Mouse (Mus musculus) left cerebral cortex, adult 9 months (tissue): ENCODE results near the gene Dapl1.
A peak's percentile ranks its signal among the peaks of the same experiment; 100 is the strongest.

Experiments
- DNase-seq, 2 experiments: peaks; one replicate each; pipeline ENCODE4 v3.0.0; 2022; ENCODE audit warnings: low spot score in 2 of 2

Dapl1 gene

GRCm38 (mm10) chr2:59471051-59471948 is 13.2 kb upstream of the Dapl1 start:
- no peak for DNase-seq

GRCm38 (mm10) chr2:59474336-59474735 is 10.1 kb upstream of the Dapl1 start:
- DNase-seq: no peak

GRCm38 (mm10) chr2:59485080-59485479 is 627 bp downstream of the Dapl1 start:
- DNase-seq: no peak

DNA sequence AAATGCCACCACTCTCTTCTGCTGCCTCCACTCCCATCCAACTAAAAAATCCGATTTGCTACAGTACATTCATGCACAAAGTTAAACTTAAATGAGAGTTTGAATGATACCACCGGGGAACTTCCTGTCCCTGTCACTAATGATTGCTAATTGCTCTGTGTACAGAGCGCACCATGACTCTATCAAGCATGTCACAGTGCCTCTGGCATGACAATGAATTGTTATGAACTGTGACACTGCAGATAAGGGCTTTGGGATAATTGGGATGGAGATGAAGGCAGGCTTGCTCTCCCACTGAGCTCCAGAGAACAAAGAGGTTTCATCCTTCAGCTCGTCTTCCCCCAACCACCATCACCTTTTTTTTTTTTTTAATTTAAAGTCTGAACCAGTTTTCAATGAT is 1.2 kb downstream of the Dapl1 start:
- DNase-seq: no peak

DNA sequence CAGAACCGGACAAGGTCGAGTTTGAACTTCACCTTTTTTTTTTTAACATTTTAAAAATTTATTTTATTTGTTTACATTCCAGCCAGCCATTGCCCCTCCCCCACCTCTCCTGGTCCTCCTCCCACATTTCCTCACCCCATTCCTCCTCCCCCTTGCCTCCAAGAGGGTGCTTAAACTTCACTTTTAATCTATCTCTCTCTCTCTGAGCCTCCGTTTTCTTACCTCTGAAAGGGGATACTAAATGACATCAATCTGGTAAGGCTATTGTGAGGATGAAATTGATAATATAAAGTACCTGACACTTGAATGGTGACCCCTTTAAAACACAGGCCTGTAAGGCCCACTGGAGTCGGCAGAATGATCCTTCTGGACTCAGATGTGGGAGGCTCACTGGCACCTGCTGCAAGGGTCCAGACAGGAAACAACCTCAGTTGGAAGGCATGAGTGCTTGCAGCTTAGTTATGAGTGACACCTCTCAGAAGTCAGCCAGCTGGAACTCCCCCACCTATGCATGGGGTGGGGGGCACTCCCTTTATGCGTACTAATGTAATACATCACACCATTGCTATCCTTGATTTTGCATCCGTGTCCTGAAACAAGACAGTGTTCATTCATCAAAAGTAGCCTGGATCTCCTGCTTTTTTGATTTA is 1.9 kb downstream of the Dapl1 start:
- DNase-seq: no peak

DNA sequence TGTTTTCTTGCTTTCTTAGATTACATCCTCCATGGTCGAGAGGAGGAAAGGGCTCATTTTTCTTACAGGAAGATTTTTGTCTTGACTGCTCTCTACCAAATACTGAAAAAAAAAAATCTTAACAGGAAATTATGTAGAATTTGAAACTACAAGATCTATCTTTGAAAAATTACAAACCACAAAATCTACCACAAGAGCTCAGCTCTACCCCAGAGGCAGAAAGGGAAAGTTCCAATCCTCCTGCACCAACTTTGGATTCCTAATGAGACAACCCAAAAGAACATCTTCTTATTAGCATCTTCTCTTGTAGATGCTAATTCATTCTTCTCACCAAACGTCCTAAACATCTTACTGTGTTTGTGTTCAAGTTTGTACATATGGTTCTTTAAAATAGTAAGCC is 3.8 kb downstream of the Dapl1 start:
- no peak for DNase-seq

DNA sequence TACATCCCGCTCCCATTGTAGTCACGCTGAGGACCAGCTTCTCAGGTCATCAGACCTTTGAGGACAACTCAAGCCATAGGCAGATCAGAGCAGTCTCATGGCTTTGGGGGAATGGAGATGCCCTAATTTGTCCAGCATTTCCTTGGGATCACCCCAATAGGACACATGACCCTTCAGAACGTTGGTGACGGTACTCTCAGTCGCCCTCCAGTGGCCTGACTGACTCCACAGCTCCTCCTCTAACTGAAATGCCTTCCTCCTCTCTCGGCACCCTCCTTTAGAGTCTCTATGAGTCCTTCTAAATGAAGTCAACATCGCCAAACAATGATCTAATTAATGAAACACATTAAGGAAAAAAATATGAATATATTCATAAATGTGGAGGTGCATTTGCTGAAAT is 5.9 kb downstream of the Dapl1 start:
- no peak for DNase-seq

DNA sequence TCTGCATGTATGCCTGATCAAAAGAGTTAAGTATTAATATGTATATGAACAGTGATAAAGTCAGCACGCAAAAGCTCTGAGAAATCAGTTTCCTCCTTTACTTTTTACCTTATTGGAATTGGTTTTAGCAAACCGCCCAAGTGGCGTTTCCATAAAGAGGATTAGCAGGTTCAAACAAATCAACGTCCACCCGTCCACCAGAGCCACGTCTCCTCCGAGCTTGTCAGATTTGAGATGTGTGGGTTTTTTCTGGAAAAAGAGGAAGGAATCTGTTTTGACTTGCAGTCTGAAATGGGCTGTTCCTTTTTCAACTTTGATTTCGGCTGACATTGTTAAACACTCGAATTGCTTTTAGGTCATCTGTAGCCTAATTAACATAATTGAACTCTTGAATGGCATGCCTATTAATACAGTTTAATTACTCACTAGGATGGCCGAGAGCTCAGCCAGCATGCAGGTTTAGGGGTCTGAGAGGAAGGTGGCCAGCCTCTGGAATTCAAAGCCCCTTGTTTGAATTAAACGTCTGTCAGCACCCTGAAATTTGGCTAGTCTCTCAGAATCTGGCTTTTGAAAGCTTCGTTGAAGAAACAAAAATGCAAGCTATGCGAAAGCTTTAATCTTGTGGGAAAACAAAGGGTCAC is 9.1 kb downstream of the Dapl1 start:
- DNase-seq: no peak

GRCm38 (mm10) chr2:59499146-59499545 is 14.7 kb downstream of the Dapl1 start:
- no peak for DNase-seq

DNA sequence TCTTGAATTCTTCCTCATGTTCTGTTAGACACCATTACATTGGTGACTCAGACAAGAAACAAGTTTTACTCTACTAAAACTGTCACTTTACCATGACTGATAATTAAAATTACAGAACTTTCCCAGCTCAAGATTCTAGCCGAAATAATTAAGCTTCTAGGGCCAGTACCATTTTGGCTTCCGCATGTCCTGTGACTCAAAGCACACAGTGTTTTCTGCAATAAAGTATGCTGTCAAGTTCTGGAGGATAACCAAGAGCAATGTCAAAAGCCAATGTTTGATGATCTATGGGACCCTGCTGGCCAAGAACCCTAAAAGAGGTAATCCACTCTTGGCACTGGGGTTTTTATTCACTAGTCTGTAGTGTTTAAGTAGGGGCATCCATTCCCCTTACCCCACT is 15.3 kb downstream of the Dapl1 start:
- DNase-seq: no peak

- no peak for DNase-seq
Measured at GRCm38 (mm10) chr2:59509061-59509460, 24.6 kb downstream of the Dapl1 start.

DNA sequence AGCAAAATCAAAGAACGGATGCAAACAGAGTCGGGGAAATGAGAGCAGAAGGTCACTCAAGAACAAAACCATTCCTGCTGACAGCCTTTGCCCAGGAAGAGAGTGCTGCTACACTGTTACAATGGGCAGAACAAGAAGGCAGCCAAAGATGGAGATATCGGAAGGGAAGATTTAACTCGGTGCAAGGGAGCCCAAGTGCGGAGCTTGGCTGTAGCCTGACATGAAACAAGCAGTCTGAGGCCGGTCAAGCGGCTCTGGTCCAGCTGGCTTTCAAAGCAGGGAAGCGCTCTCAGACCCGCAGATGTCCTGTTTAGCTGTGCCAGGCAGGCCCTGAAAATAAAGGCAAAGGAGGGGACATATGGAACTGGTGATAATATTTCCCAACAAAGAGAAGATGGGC is 26.0 kb downstream of the Dapl1 start:
- DNase-seq: no peak

GRCm38 (mm10) chr2:59510882-59511281 is 26.4 kb downstream of the Dapl1 start:
- no peak for DNase-seq

DNA sequence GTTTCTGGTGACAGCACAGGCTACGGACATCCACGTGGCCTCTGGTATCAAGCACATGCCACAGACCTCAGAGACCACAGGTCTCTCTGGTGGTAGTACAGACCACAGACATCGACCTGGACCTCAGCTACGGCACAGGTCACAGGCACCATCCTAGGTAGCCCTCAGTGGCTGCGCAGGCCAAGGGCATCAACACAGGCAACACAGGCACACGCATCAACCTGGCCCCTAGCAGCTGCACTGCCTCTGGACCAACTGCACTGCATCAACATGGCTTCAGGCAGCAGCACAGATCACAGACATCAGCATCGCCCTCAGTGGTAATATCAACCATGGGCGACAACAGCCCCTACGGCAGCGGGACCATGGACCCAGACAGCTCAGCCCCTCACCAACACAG is 36.2 kb downstream of the Dapl1 start:
- DNase-seq: no peak

- DNase-seq: peak in 1 of 2 experiments; percentile 81
Measured at GRCm38 (mm10) chr2:59522079-59522684, 37.7 kb downstream of the Dapl1 start.

DNA sequence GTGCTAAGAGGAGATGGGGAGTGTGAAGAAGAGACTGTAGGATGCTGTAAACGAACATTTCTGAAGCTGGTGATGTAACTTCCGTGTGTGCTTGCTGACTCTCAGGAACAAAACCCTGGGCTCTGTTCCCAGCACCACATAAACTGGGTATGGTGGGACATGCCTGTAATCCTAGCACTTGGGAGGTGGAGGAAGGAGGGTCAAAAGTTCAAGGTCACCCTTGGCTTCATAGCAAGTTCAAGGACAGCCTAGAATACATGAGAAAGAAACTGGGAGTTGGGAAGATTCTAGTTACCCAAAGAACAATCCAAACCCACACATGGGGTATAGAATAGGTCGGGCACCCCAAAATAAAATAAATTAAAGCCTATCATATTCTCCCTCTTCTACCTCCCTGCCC is 39.1 kb downstream of the Dapl1 start:
- DNase-seq: no peak

DNA sequence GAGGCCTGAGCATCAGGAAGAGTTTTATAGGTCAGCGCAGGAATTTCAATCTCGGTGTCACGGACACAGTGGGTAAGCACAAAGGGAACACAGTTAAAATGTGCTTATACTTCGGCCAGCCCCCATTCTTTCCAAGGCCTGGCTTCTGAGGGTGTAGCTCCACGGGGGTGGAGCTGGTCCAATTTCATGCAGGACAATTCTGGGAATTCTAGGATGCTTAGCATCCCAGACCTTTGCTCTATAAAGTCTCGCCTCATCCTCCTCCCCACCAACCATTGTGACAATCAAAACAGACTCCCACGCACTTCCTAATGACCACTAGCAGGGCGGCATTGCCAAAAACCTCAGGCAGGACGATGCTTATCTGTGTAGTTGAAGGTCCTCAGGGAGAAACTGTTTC is 42.4 kb downstream of the Dapl1 start:
- no peak for DNase-seq

GRCm38 (mm10) chr2:59529574-59530080 is 45.2 kb downstream of the Dapl1 start:
- no peak for DNase-seq

DNA sequence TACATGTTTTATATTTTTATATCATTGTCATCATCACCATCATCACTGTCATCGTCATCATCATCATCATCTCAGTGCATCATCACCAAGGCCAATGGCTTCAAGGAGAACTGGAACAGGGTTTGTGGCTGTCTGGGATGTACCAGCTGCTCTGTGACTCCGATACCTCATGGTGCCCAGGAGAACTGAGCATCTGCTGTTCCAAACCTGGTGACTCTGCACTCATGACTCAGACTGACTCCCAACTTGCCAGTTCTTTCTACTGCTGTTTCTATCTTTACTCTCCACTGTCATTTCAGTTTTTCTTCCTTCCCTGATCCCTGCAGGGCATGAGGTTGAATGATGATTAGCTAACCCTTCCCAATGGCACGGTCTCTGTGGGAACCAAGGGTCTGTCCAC is 46.4 kb downstream of the Dapl1 start:
- peak in 1 of 2 experiments; percentile 59 for DNase-seq

DNA sequence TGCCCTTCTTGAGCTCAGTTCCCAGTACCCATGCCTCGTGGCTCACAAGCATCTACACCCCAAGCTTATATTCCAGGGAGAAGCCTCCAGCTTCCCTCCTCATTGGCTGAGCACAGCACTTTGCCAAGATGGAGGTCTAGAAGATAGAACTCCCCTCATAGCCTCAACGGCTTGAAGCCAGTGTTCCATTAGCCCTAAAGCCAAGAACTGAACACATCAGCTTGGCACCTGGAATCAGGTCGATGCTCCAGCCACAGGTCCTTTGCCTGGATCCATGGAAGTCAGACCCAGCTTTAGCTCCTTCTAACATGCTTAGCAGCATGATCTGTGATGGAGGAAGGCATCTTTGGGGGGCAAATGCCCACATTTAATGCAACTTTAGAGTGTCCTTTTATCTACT is 48.5 kb downstream of the Dapl1 start:
- no peak for DNase-seq

DNA sequence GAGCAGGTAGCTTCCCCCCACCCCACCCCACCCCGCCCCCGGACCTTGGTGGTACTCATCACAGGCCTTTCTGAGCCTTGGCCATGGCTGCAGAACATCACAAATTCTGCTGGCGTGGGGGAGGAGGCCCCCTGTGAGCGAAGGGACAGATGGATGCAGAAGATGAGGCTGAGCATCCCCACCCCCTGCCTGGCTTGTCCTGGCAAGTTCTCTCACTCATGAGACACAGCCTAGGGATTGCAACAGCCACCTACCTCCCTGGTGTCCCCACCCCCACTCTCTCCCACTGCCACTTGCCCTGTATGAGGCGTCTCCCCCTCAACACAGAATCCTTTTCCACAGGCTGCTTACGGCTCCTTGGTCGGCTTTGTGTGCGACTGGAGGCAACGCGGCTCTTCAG is 49.1 kb downstream of the Dapl1 start:
- peak in 1 of 2 experiments; percentile 28 for DNase-seq
